Mouse (Mus musculus): ENCODE results near the gene S100a7a.
A peak's percentile ranks its signal among the peaks of the same experiment; 100 is the strongest.

DNA sequence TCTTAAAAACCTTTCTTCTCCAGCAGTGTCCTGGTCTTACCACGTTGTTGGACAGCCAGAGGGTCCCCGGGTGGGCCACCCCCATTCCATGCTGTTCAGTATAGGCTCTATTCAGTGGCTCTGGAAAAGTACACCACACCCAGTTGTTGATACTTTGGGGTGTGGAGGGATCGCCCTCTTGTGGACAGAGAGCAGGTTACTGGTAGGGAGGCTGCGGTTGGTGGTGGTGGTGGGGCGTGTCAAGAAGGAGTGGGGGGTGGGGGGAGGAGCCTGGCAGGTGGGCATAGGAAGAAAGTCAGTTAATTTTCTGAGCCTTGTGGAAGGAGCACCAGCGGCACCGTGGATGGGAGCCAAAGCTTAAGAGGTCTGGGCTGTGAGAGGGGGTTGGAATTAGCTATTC, 38.4 kb upstream of the S100a7a start:
- TF ChIP-seq POLR2A (IDR thresholded peaks at IDR 0.05; ENCODE audit: low read depth, low read length), result no peak
- TF ChIP-seq CTCF (IDR thresholded peaks at IDR 0.05; ENCODE audit: extremely low read depth, insufficient read depth, insufficient read length, insufficient replicate concordance), result peak; percentile 86; the same call in 1 of the 2 replicates

Data from spleen, adult 2 months (tissue).